Mouse (Mus musculus) intestine, embryonic 15.5 days (tissue): ENCODE data around the gene Pphln1. TPM values are rescaled to one million over a fixed set of nuclear protein-coding genes. Genes with fewer than 3 reads are reported as not detected.

Source experiments
- ATAC-seq: fragments of 200-750 bp; cut with Nextera tagmentation; 2 replicates; pipeline ENCODE4 v1.8.0; 2017; ENCODE audit warnings: moderate TSS enrichment, moderate library complexity
- H3K27ac ChIP-seq: fragments of 300-500 bp; sonication (generic); 2 replicates; pipeline ENCODE4 v1.5.1; 2015; ENCODE audit warnings: mild to moderate bottlenecking, inconsistent platforms
- H3K27me3 ChIP-seq: fragments of 300-500 bp; sonication (generic); replicated peaks from 2 replicates; pipeline ENCODE4 v1.6.1; 2015; ENCODE audit warnings: inconsistent platforms
- H3K36me3 ChIP-seq: fragments of 300-500 bp; sonication (generic); 2 replicates; pipeline ENCODE4 v1.6.1; 2015; ENCODE audit warnings: inconsistent platforms
- H3K4me1 ChIP-seq: fragments of 300-500 bp; sonication (generic); replicated peaks from 2 replicates; pipeline ENCODE4 v1.6.1; 2015; ENCODE audit warnings: inconsistent platforms
- H3K4me2 ChIP-seq: fragments of 300-500 bp; sonication (generic); replicated peaks from 2 replicates; pipeline ENCODE4 v1.6.1; 2015; ENCODE audit warnings: mild to moderate bottlenecking, inconsistent platforms
- H3K4me3 ChIP-seq: fragments of 300-500 bp; sonication (generic); replicated peaks from 2 replicates; pipeline ENCODE4 v1.5.1; 2015; ENCODE audit warnings: inconsistent platforms
- H3K9ac ChIP-seq: fragments of 300-500 bp; sonication (generic); 2 replicates; pipeline ENCODE4 v1.6.1; 2015; ENCODE audit warnings: inconsistent platforms
- H3K9me3 ChIP-seq: fragments of 300-500 bp; sonication (generic); 2 replicates; pipeline ENCODE4 v1.6.1; 2016; ENCODE audit warnings: inconsistent platforms
- WGBS: fragments of 180-500 bp; shearing (Covaris S2); methylation state at CpG from one replicate; pipeline ENCODE4 v1.1.7; 2015; 5-methylcytosine and 5-hydroxymethylcytosine counted together
- polyA plus RNA-seq: library from polyadenylated mRNA; unstranded; fragments of >200 nt; fragmentation: Nextera tagmentation; extraction: Ambion mirVana; gene quantifications from 2 replicates; pipeline ENCODE4 v1.2.1, GENCODE M21; 2015

Gene Pphln1
- polyA plus RNA-seq, 1 experiment from 2014 or later: 38.5 TPM

DNA sequence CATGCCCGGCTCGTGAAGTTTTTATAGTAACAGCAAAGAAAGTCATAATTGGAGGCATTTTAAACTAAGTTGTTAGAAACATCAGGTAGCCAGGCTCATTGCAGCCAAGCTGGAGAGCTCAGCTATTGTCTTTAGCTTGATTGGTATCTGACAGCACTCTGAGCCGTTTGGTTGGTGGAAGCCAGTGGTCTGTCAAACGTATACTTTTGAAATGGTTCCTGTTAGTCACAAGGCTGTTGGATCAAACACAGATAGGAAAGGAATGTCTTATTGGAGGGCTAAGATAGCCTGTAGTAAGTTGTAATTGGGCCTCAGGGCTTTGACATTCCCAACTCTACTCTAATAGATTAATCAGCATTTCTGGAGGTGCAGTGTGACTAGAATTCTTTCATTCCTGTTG lies 3.3 kb downstream of the Pphln1 start:
- no peak for ATAC-seq
- Histone ChIP-seq H3K4me3 (no peak overlapping the region), H3K9me3 (no peaks in the 10 kb centered on the region), H3K36me3 (no peaks in the 10 kb centered on the region), H3K4me1 (peaks cover 12% of the 10 kb centered on the region), H3K27me3 (no peaks in the 10 kb centered on the region), H3K9ac (no peak overlapping the region), H3K27ac (no peak overlapping the region), H3K4me2 (no peak overlapping the region)
- 66% methylated on average over 4 of the region's 4 CpGs for WGBS

DNA sequence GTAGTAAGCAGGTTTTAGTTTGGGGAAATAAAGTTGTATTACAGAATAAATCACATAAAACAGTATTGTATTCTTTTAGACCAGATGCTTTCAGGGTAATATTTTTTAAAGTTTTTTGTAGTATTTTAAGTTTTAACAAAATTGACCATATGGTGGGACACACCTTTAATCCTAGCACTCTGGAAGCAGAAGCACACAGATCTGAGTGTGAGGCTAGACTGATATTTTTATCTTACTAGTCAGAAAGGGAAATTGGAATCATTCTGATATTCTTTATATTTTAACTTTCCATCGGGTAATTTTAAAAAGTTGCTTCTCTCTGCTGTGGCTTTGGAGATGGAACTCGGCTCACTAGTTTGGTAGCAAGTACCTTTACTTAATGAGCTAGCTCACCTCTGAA lies 4.6 kb downstream of the Pphln1 start:
- Histone ChIP-seq H3K9me3 (no peaks in the 10 kb centered on the region), H3K27ac (no peak overlapping the region), H3K36me3 (no peaks in the 10 kb centered on the region), H3K9ac (no peak overlapping the region), H3K27me3 (no peaks in the 10 kb centered on the region), H3K4me1 (peaks cover 8% of the 10 kb centered on the region), H3K4me3 (no peak overlapping the region), H3K4me2 (no peak overlapping the region)
- ATAC-seq: no peak
- 97% methylated on average over 2 of the region's 2 CpGs for WGBS

DNA sequence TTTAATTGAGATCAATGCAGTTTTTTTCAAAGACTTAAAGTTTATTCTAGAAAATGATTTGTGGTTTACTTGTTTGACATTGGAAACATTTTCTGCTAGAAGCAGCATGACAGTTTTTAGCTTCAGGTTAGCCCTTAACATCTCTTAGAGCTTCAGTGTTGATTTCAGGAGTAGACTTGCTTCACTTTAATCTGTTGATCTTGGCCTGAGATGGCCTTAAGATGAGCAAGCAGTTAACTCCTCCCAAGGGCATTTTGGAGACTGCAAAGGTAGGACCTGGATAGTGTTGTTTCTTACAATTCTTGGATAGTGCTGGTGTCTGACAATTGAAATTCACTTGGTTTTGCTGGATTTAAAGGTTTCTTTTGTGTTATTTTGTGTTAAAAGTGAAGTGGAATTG lies 6.7 kb downstream of the Pphln1 start:
- Histone ChIP-seq H3K9me3 (no peaks in the 10 kb centered on the region), H3K4me2 (no peak overlapping the region), H3K4me1 (peaks cover 1% of the 10 kb centered on the region; the same call in 1 of the 2 replicates), H3K27me3 (no peaks in the 10 kb centered on the region), H3K9ac (no peak overlapping the region), H3K36me3 (no peaks in the 10 kb centered on the region; the same call in 1 of the 2 replicates), H3K4me3 (no peak overlapping the region), H3K27ac (no peak overlapping the region)
- ATAC-seq: no peak

DNA sequence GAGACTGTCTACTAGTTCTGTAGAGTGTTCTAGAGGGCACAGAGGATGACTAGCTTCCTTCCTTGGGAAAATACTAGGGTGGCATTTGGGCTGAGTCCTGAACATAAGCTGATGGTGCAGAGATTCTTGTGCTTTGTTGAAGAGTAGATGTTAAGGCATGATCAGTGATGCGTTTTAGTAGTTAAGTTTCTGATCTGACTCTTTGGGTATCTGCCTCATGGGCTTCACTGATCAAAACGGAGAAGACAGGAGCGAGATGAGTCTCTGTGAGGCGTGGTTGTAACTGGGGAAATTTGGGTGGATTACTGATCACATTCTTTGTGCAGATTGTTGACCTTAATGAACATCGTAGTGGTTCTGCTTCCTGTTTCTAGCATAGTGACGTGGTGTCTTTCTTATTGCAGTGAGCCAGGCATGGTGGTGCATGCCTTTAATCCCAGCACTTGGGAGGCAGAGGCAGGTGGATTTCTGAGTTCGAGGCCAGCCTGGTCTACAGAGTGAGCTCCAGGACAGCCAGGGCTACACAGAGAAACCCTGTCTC lies 7.4 kb downstream of the Pphln1 start:
- 88% methylated on average over 7 of the region's 7 CpGs for WGBS
- Histone ChIP-seq H3K4me3 (no peak overlapping the region), H3K36me3 (no peaks in the 10 kb centered on the region; the same call in 1 of the 2 replicates), H3K9me3 (no peaks in the 10 kb centered on the region), H3K4me1 (no peaks in the 10 kb centered on the region), H3K27me3 (no peaks in the 10 kb centered on the region), H3K4me2 (no peak overlapping the region), H3K9ac (no peak overlapping the region), H3K27ac (no peak overlapping the region)
- ATAC-seq: no peak

GRCm38 (mm10) chr15:93406492-93406891 lies 8.3 kb downstream of the Pphln1 start:
- Histone ChIP-seq H3K4me1 (no peaks in the 10 kb centered on the region), H3K4me3 (no peak overlapping the region), H3K27ac (no peak overlapping the region), H3K9ac (no peak overlapping the region), H3K27me3 (no peaks in the 10 kb centered on the region), H3K36me3 (no peaks in the 10 kb centered on the region; the same call in 1 of the 2 replicates), H3K4me2 (no peak overlapping the region), H3K9me3 (no peaks in the 10 kb centered on the region)
- ATAC-seq: no peak
- WGBS: 92% methylated on average over 5 of the region's 5 CpGs

- ATAC-seq: no peak
Measured at GRCm38 (mm10) chr15:93412445-93412844, 14.3 kb downstream of the Pphln1 start.

GRCm38 (mm10) chr15:93414456-93414855 lies 16.3 kb downstream of the Pphln1 start:
- Histone ChIP-seq H3K4me3 (no peak overlapping the region), H3K36me3 (0 out of 2 replicates have a peak, but pooled peaks cover 3% of the 10 kb centered on the region), H3K9me3 (no peaks in the 10 kb centered on the region), H3K27me3 (no peaks in the 10 kb centered on the region), H3K9ac (no peak overlapping the region), H3K4me2 (no peak overlapping the region), H3K27ac (no peak overlapping the region), H3K4me1 (no peaks in the 10 kb centered on the region)
- 93% methylated on average over 9 of the region's 9 CpGs for WGBS
- no peak for ATAC-seq

More at GRCm38 (mm10) chr15:93412445-93412844, 14.3 kb downstream of the Pphln1 start:
- H3K9me3 ChIP-seq: no peaks in the 10 kb centered on the region
- H3K36me3 ChIP-seq: peaks cover 3% of the 10 kb centered on the region; the same call in 1 of the 2 replicates
- H3K4me2 ChIP-seq: no peak overlapping the region
- H3K4me1 ChIP-seq: no peaks in the 10 kb centered on the region
- no peak overlapping the region for H3K9ac ChIP-seq
- H3K27ac ChIP-seq: no peak overlapping the region
- WGBS: 86% methylated on average over 3 of the region's 3 CpGs
- no peak overlapping the region for H3K4me3 ChIP-seq
- H3K27me3 ChIP-seq: no peaks in the 10 kb centered on the region

GRCm38 (mm10) chr15:93416300-93416699 lies 18.1 kb downstream of the Pphln1 start:
- H3K36me3 ChIP-seq: 0 out of 2 replicates have a peak, but pooled peaks cover 3% of the 10 kb centered on the region
- no peak overlapping the region for H3K4me3 ChIP-seq
- no peaks in the 10 kb centered on the region for H3K9me3 ChIP-seq
- H3K27ac ChIP-seq: no peak overlapping the region
- WGBS: 58% methylated on average over 6 of the region's 6 CpGs
- no peaks in the 10 kb centered on the region for H3K4me1 ChIP-seq
- no peak overlapping the region for H3K4me2 ChIP-seq
- H3K9ac ChIP-seq: no peak overlapping the region
- H3K27me3 ChIP-seq: no peaks in the 10 kb centered on the region
- ATAC-seq: no peak

DNA sequence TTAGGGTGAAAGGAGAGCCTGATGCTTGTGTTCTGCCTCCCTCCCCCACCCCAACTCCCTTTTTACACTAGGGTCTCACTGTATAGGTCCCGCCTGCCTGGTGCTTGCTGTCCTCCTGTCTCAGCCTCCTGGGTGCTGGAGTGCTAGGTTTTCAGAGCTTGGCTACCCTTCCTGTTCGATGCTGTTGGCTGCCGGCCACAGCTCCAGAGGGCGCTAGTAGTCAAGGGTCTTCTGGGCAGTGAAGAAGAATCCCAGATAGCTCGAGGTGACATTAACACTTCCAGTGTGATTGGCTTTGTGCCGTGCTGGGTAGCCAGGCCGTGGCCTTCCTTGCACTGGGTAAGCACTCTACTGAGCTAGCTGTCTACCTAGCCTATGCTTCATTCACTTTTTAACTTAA lies 22.4 kb downstream of the Pphln1 start:
- 0 out of 2 replicates have a peak, but pooled peaks cover 7% of the 10 kb centered on the region for H3K36me3 ChIP-seq
- H3K27me3 ChIP-seq: no peaks in the 10 kb centered on the region
- no peaks in the 10 kb centered on the region for H3K4me1 ChIP-seq
- no peak for ATAC-seq
- H3K4me2 ChIP-seq: no peak overlapping the region
- no peak overlapping the region for H3K9ac ChIP-seq
- H3K9me3 ChIP-seq: no peaks in the 10 kb centered on the region
- 80% methylated on average over 7 of the region's 7 CpGs for WGBS
- H3K4me3 ChIP-seq: no peak overlapping the region
- no peak overlapping the region for H3K27ac ChIP-seq

- Histone ChIP-seq H3K9me3 (no peaks in the 10 kb centered on the region), H3K4me2 (no peak overlapping the region), H3K36me3 (peaks cover 5% of the 10 kb centered on the region; the same call in 1 of the 2 replicates), H3K9ac (no peak overlapping the region), H3K4me1 (no peaks in the 10 kb centered on the region), H3K27me3 (no peaks in the 10 kb centered on the region), H3K27ac (no peak overlapping the region), H3K4me3 (no peak overlapping the region)
- WGBS: 87% methylated on average over 1 of the region's 1 CpGs
- no peak for ATAC-seq
Measured at GRCm38 (mm10) chr15:93422537-93422936, 24.4 kb downstream of the Pphln1 start.

DNA sequence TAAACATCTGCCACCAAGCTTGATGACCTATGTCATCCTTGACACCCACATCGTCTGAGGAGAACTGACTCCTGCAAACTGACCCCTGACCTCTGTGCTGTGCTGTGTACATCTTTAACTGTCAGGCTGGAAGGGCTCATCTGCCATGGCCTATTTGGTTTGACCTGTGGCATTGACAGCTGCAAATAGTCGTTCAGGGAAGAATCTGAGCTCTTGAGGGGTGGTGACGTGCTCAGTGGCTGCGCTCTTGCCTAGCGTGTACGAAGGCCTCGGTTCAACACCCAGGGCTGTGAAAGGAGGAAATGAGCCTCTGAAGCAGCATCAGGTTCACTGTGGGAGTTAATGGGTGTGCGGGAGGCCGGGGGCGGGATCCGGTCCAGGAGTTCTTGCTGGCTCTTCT lies 35.7 kb downstream of the Pphln1 start:
- 37% methylated on average over 11 of the region's 11 CpGs for WGBS
- no peak overlapping the region for H3K27ac ChIP-seq
- H3K36me3 ChIP-seq: no peaks in the 10 kb centered on the region
- H3K9me3 ChIP-seq: no peaks in the 10 kb centered on the region
- no peaks in the 10 kb centered on the region for H3K27me3 ChIP-seq
- peak; percentile 36; the same call in 1 of the 2 replicates for ATAC-seq
- no peaks in the 10 kb centered on the region for H3K4me1 ChIP-seq
- no peak overlapping the region for H3K4me2 ChIP-seq
- H3K4me3 ChIP-seq: no peak overlapping the region
- H3K9ac ChIP-seq: no peak overlapping the region

GRCm38 (mm10) chr15:93435998-93436397 lies 37.8 kb downstream of the Pphln1 start:
- H3K9ac ChIP-seq: no peak overlapping the region
- no peaks in the 10 kb centered on the region for H3K9me3 ChIP-seq
- H3K27ac ChIP-seq: no peak overlapping the region
- H3K4me2 ChIP-seq: no peak overlapping the region
- no peaks in the 10 kb centered on the region for H3K4me1 ChIP-seq
- 76% methylated on average over 12 of the region's 12 CpGs for WGBS
- no peaks in the 10 kb centered on the region for H3K27me3 ChIP-seq
- no peak overlapping the region for H3K4me3 ChIP-seq
- H3K36me3 ChIP-seq: no peaks in the 10 kb centered on the region
- no peak for ATAC-seq

GRCm38 (mm10) chr15:93438663-93439062 lies 40.5 kb downstream of the Pphln1 start:
- Histone ChIP-seq H3K4me2 (no peak overlapping the region), H3K27me3 (no peaks in the 10 kb centered on the region), H3K4me1 (no peaks in the 10 kb centered on the region; the same call in 1 of the 2 replicates), H3K9ac (no peak overlapping the region), H3K4me3 (no peak overlapping the region), H3K9me3 (no peaks in the 10 kb centered on the region), H3K27ac (no peak overlapping the region), H3K36me3 (peaks cover 13% of the 10 kb centered on the region)
- ATAC-seq: no peak
- WGBS: 34% methylated on average over 5 of the region's 5 CpGs
